Mouse (Mus musculus) liver, embryonic 11.5 days (tissue): ENCODE data around the gene Slc44a5. TPM values are rescaled to one million over a fixed set of nuclear protein-coding genes. Genes with fewer than 3 reads are reported as not detected.

ENCODE experiments used
- ATAC-seq: fragments of 200-750 bp; cut with Nextera tagmentation; replicated peaks from 2 replicates; pipeline ENCODE4 v1.8.0; 2017; ENCODE audit warnings: moderate number of reproducible peaks, mild to moderate bottlenecking, moderate TSS enrichment, moderate library complexity; ENCODE audit not compliant: low FRiP score
- DNase-seq: peaks from one replicate; pipeline ENCODE4 v3.0.0-alpha.2; 2017; ENCODE audit warnings: low spot score
- H3K27ac ChIP-seq: fragments of 300-500 bp; sonication (generic); 2 replicates; pipeline ENCODE4 v1.5.1; 2014; ENCODE audit warnings: mild to moderate bottlenecking, low read depth, low read length, control low read depth
- H3K27me3 ChIP-seq: fragments of 300-500 bp; sonication (generic); replicated peaks from 2 replicates; pipeline ENCODE4 v1.6.1; 2014; ENCODE audit warnings: low read length, mixed read lengths; ENCODE audit not compliant: control insufficient read depth, insufficient read depth
- H3K36me3 ChIP-seq: fragments of 300-500 bp; sonication (generic); 2 replicates; pipeline ENCODE4 v1.6.1; 2014; ENCODE audit warnings: mild to moderate bottlenecking, low read length, moderate library complexity, mixed read lengths; ENCODE audit not compliant: control insufficient read depth, insufficient read depth
- H3K4me1 ChIP-seq: fragments of 300-500 bp; sonication (generic); replicated peaks from 2 replicates; pipeline ENCODE4 v1.6.1; 2014; ENCODE audit warnings: low read length, mixed read lengths; ENCODE audit not compliant: control insufficient read depth, insufficient read depth
- H3K4me2 ChIP-seq: fragments of 300-500 bp; sonication (generic); 2 replicates; pipeline ENCODE4 v1.6.1; 2014; ENCODE audit warnings: mild to moderate bottlenecking, control low read depth, moderate library complexity
- H3K4me3 ChIP-seq: fragments of 300-500 bp; sonication (generic); 2 replicates; pipeline ENCODE4 v1.5.1; 2014; ENCODE audit warnings: low read depth, low read length, control low read depth
- H3K9ac ChIP-seq: fragments of 300-500 bp; sonication (generic); 2 replicates; pipeline ENCODE4 v1.6.1; 2014; ENCODE audit warnings: low read depth, low read length, control low read depth
- H3K9me3 ChIP-seq: fragments of 300-500 bp; sonication (generic); 2 replicates; pipeline ENCODE4 v1.6.1; 2016; ENCODE audit warnings: low read length, inconsistent platforms, mixed read lengths; ENCODE audit not compliant: control insufficient read depth
- WGBS: fragments of 180-500 bp; shearing (Covaris S2); extraction: QIAGEN DNeasy Blood & Tissue Kit; methylation state at CpG from one replicate; pipeline ENCODE4 v1.1.7; 2014; 5-methylcytosine and 5-hydroxymethylcytosine counted together
- polyA plus RNA-seq: library from polyadenylated mRNA; unstranded; fragments of >200 nt; fragmentation: Nextera tagmentation; extraction: Ambion mirVana; gene quantifications from 2 replicates; pipeline ENCODE4 v1.2.1, GENCODE M21; 2014

The Slc44a5 gene
- polyA plus RNA-seq, 1 experiment from 2014 or later = 0.93 TPM

GRCm38 (mm10) chr3:154305163-154305884 is 332.1 kb downstream of the Slc44a5 start:
- Histone ChIP-seq H3K4me3 (no peak overlapping the region), H3K4me2 (no peak overlapping the region), H3K4me1 (no peaks in the 10 kb centered on the region), H3K9ac (no peak overlapping the region), H3K27ac (no peak overlapping the region), H3K36me3 (no peaks in the 10 kb centered on the region), H3K27me3 (no peaks in the 10 kb centered on the region), H3K9me3 (no peaks in the 10 kb centered on the region)
- ATAC-seq (no peak), DNase-seq (no peak)
- WGBS = 71% methylated on average over 16 of the region's 16 CpGs

- 11% methylated on average over 5 of the region's 5 CpGs for WGBS
Observed at GRCm38 (mm10) chr3:154317651-154318248, 344.5 kb downstream of the Slc44a5 start.

More at GRCm38 (mm10) chr3:154317651-154318248, 344.5 kb downstream of the Slc44a5 start:
- no peak overlapping the region for H3K27ac ChIP-seq
- no peaks in the 10 kb centered on the region for H3K9me3 ChIP-seq
- no peak overlapping the region for H3K9ac ChIP-seq
- peaks cover 10% of the 10 kb centered on the region for H3K27me3 ChIP-seq
- no peaks in the 10 kb centered on the region for H3K36me3 ChIP-seq
- H3K4me2 ChIP-seq = no peak overlapping the region
- DNase-seq (no peak), ATAC-seq (peak; percentile 31; the same call in 1 of the 2 replicates)
- no peaks in the 10 kb centered on the region for H3K4me1 ChIP-seq
- no peak overlapping the region for H3K4me3 ChIP-seq

Other genes starting within 250 kb of the Slc44a5 start
- 21.8 and 27.2 TPM in 2 replicates for gene St6galnac3, start 248.3 kb upstream of the Slc44a5 start, polyA plus RNA-seq
- gene Asb17, start 129.2 kb upstream of the Slc44a5 start, polyA plus RNA-seq = 8.3 and 9.6 TPM in 2 replicates
- 0.09 and 0.11 TPM in 2 replicates for gene Msh4, start 67.3 kb upstream of the Slc44a5 start, polyA plus RNA-seq
- gene Rabggtb, start 60.4 kb upstream of the Slc44a5 start, polyA plus RNA-seq = 86.9 and 95.9 TPM in 2 replicates
- gene Acadm, start 28.8 kb upstream of the Slc44a5 start, polyA plus RNA-seq = 68.9 and 75.3 TPM in 2 replicates